Mouse (Mus musculus) G1E (cell line): ENCODE results near the gene Zc3h7b. TPM values are rescaled to one million over a fixed set of nuclear protein-coding genes. Genes with fewer than 3 reads are reported as not detected.
"Not testable (repeated sequence)": the region's sequence is repeated elsewhere in the genome, so short reads cannot be mapped to it uniquely, and the experiment has no call there.

ENCODE experiments used
- ATAC-seq: 2 replicates; pipeline ENCODE4 v1.8.0; 2016; ENCODE audit warnings: mild to moderate bottlenecking; ENCODE audit not compliant: insufficient number of reproducible peaks, poor library complexity, low FRiP score, severe bottlenecking; ENCODE audit errors: extremely low read depth
- DNase-seq: peaks from one replicate; pipeline ENCODE4 v3.0.0; 2012; ENCODE audit warnings: low spot score
- H3K27me3 ChIP-seq: 2 replicates; pipeline ENCODE4 v1.6.1; 2012; ENCODE audit warnings: mild to moderate bottlenecking, low read length, inconsistent platforms; ENCODE audit not compliant: insufficient read depth
- H3K36me3 ChIP-seq: replicated peaks from 2 replicates; pipeline ENCODE3; 2012; ENCODE audit warnings: mild to moderate bottlenecking, inconsistent platforms
- H3K4me1 ChIP-seq: 2 replicates; pipeline ENCODE4 v1.6.1; 2012; ENCODE audit warnings: low read depth, low read length, inconsistent platforms, mixed read lengths; ENCODE audit not compliant: insufficient read depth
- H3K4me3 ChIP-seq: 2 replicates; pipeline ENCODE4 v1.5.1; 2012; ENCODE audit warnings: low read depth, mild to moderate bottlenecking, inconsistent platforms, low read length, moderate library complexity, mixed read lengths
- H3K9me3 ChIP-seq: replicated peaks from 2 replicates; pipeline ENCODE4 v1.6.1; 2012; ENCODE audit warnings: inconsistent platforms
- CTCF ChIP-seq: IDR thresholded peaks from 2 replicates; pipeline ENCODE4 v1.5.1; 2012; ENCODE audit warnings: low read depth, low read length, inconsistent platforms, mixed read lengths
- GATA1 ChIP-seq: IDR thresholded peaks from 2 replicates; pipeline ENCODE4 v1.6.1; 2012; ENCODE audit warnings: borderline replicate concordance, low read length, inconsistent platforms, mixed read lengths
- GATA2 ChIP-seq: IDR thresholded peaks from 2 replicates; pipeline ENCODE4 v1.6.1; 2012; ENCODE audit warnings: low read depth, low read length, inconsistent platforms, borderline replicate concordance
- POLR2AphosphoS5 ChIP-seq: IDR thresholded peaks from 2 replicates; pipeline ENCODE4 v1.6.1; 2012; ENCODE audit warnings: low read depth, low read length, inconsistent platforms; ENCODE audit not compliant: insufficient replicate concordance
- TAL1 ChIP-seq: conservative IDR thresholded peaks from 2 replicates; pipeline ENCODE4 v1.6.1; 2012; ENCODE audit warnings: low read depth, low read length, inconsistent platforms, mixed read lengths
- polyA plus RNA-seq: library from polyadenylated mRNA; stranded (reverse); fragments of >175 nt; gene quantifications from 2 replicates; pipeline ENCODE4 v1.2.3, GENCODE M21; 2012
- total RNA-seq, 2 experiments: library from RNA; stranded (forward) in 1 of 2; stranded (reverse) in 1 of 2; fragments of 200-1000 nt in 1 of 2; fragments of >200 nt in 1 of 2; fragmentation: Nextera tagmentation in 1 of 2; gene quantifications; 2 replicates each; pipeline ENCODE4 v1.2.3; 2014 to 2017

The Zc3h7b gene
- total and polyA plus RNA-seq, 3 experiments, result 14.3 to 66.6 (median 37.5) TPM

GRCm38 (mm10) chr15:81729792-81730635 lies 14.8 kb upstream of the Zc3h7b start:
- peak; percentile 94 for ATAC-seq
- DNase-seq, result peak; percentile 84
- TF ChIP-seq GATA1, result no peak
- no peak for TF ChIP-seq CTCF
- TF ChIP-seq GATA2, result no peak
- TF ChIP-seq TAL1, result no peak
- no peak for TF ChIP-seq POLR2AphosphoS5
- Histone ChIP-seq H3K9me3 (no peaks in the 10 kb centered on the region), H3K4me3 (peak overlapping the region; percentile 99), H3K4me1 (peaks cover 38% of the 10 kb centered on the region), H3K27me3 (no peaks in the 10 kb centered on the region), H3K36me3 (peaks cover 28% of the 10 kb centered on the region)

GRCm38 (mm10) chr15:81735075-81735474 lies 9.8 kb upstream of the Zc3h7b start:
- TF ChIP-seq TAL1, result no peak
- no peak for TF ChIP-seq GATA1
- TF ChIP-seq GATA2, result no peak
- TF ChIP-seq POLR2AphosphoS5, result no peak
- no peak for TF ChIP-seq CTCF
- no peaks in the 10 kb centered on the region for H3K9me3 ChIP-seq

DNA sequence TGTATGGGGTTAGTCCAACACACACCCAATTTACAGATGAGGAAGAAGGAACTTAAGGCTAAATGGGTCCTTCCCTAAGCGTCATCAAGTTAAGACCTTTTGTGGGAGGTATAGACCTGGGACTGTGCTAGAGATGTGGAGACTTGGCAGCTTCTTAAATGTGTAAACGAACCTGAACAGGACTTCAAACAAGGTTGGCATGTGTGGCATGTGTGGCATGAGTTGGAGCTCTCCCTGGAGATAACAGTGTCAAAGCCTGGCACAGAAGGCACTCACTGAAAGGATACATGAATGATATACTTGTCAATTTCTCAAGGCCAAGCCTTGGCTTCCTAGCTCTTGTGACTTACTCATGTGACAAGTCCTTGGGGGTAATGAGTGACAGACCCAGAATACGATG lies 5.6 kb upstream of the Zc3h7b start:
- peaks cover 12% of the 10 kb centered on the region for H3K4me1 ChIP-seq
- no peaks in the 10 kb centered on the region for H3K36me3 ChIP-seq
- no peak for TF ChIP-seq TAL1
- no peak for TF ChIP-seq CTCF
- no peak for TF ChIP-seq GATA2
- no peak for TF ChIP-seq POLR2AphosphoS5
- TF ChIP-seq GATA1, result no peak
- no peak overlapping the region for H3K4me3 ChIP-seq
- DNase-seq (no peak), ATAC-seq (no peak)
- no peaks in the 10 kb centered on the region for H3K27me3 ChIP-seq
- H3K9me3 ChIP-seq, result no peaks in the 10 kb centered on the region

More at GRCm38 (mm10) chr15:81735075-81735474, 9.8 kb upstream of the Zc3h7b start:
- Histone ChIP-seq H3K4me3 (no peak overlapping the region), H3K36me3 (no peaks in the 10 kb centered on the region), H3K4me1 (peaks cover 12% of the 10 kb centered on the region; the same call in 1 of the 2 replicates), H3K27me3 (no peaks in the 10 kb centered on the region)
- no peak for DNase-seq
- no peak for ATAC-seq

DNA sequence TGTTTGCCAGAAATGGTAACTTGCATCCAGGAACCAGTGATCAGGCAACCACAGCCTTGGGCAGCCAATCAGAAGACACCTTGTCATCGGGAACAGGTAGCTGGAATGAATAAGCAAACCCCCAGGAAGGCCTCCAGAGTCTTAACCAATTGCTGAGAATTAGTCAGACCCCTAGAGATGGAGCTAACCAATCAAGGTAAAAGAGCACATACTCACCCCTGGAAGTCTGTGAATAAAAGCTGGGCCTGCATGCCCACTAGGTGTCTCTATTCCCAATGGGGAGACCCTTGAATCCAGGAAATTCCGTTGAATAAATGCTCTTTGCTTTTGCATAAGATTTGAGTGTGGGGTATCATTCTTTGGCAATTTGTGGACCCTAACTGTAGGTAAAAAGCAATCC lies 4.9 kb upstream of the Zc3h7b start:
- Histone ChIP-seq H3K36me3 (no peaks in the 10 kb centered on the region), H3K4me1 (peaks cover 15% of the 10 kb centered on the region), H3K27me3 (no peaks in the 10 kb centered on the region), H3K4me3 (no peak overlapping the region), H3K9me3 (no peaks in the 10 kb centered on the region)
- TF ChIP-seq CTCF (no peak), POLR2AphosphoS5 (no peak), TAL1 (no peak), GATA1 (no peak), GATA2 (no peak)
- DNase-seq (no peak), ATAC-seq (no peak)

DNA sequence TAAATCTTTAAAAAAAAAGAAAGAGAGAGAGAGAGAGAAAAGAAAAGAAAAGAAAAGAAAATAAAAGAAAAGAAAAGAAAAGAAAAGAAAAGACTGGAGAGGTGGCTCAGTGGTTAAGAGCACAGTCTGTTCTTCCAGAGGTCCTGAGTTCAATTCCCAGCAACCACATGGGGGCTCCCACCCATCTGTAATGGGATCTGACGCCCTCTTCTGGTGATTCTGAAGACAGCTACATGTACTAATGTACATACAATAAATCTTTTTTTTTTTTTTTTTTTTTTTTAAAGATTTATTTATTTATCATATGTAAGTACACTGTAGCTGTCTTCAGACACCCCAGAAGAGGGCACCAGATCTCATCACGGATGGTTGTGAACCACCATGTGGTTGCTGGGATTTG lies 2.5 kb upstream of the Zc3h7b start:
- DNase-seq, H3K9me3 ChIP-seq, H3K27me3 ChIP-seq, H3K4me3 ChIP-seq, ATAC-seq, H3K36me3 ChIP-seq: not testable (repeated sequence)
- peaks cover 20% of the 10 kb centered on the region for H3K4me1 ChIP-seq

- H3K4me3 ChIP-seq, result peak overlapping the region; percentile 79
- peaks cover 25% of the 10 kb centered on the region for H3K4me1 ChIP-seq
- ATAC-seq (no peak; the same call in 1 of the 2 replicates), DNase-seq (peak; percentile 63)
- no peaks in the 10 kb centered on the region for H3K9me3 ChIP-seq
- peaks cover 22% of the 10 kb centered on the region for H3K36me3 ChIP-seq
- TF ChIP-seq GATA2, result no peak
- no peak for TF ChIP-seq CTCF
- TF ChIP-seq GATA1, result no peak
- TF ChIP-seq TAL1, result no peak
- TF ChIP-seq POLR2AphosphoS5, result no peak
- H3K27me3 ChIP-seq, result no peaks in the 10 kb centered on the region
Observed at GRCm38 (mm10) chr15:81745601-81746114, 801 bp downstream of the Zc3h7b start.

- no peak overlapping the region for H3K4me3 ChIP-seq
- DNase-seq (no peak), ATAC-seq (no peak)
- peaks cover 46% of the 10 kb centered on the region for H3K36me3 ChIP-seq
- H3K9me3 ChIP-seq, result no peaks in the 10 kb centered on the region
- H3K27me3 ChIP-seq, result no peaks in the 10 kb centered on the region
- TF ChIP-seq POLR2AphosphoS5, result no peak
- TF ChIP-seq CTCF, result no peak
- TF ChIP-seq GATA1, result no peak
- TF ChIP-seq TAL1, result no peak
- H3K4me1 ChIP-seq, result peaks cover 20% of the 10 kb centered on the region
Observed at GRCm38 (mm10) chr15:81749742-81750141, 4.9 kb downstream of the Zc3h7b start.
